Mouse (Mus musculus) cerebellum, adult 9-10 months (tissue): ENCODE results near the gene Csn1s1.
A peak's percentile ranks its signal among the peaks of the same experiment; 100 is the strongest.

ENCODE experiments used
- DNase-seq: peaks from one replicate; pipeline ENCODE4 v3.0.0; 2022

The Csn1s1 gene

GRCm38 (mm10) chr5:87665908-87666307 is at the start of gene Csn1s1:
Gene Csn1s1 (plus strand): TSS chr5:87666208.
- no peak for DNase-seq

DNA sequence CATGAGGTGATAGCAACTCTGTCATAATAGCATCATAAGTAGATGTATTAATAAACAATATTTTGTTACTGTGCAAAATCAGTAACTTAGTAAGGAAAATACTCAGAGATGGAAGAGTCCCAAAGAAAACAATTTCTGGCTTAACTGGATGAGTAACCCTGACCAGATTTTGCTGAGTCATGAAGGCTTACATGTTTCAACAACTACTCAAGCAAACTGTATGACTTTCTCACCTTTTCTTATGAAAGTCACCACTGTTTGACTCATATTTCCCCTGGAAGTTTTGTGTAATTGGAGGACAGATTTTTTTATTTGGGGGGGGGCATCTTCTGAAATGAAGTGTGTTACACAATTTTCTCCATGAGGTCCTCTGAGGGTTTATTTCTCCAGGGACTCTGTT is 43.3 kb upstream of the Csn1s1 start:
- no peak for DNase-seq

- DNase-seq: peak; percentile 2
These were observed 23.2 kb upstream of the Csn1s1 start for GRCm38 (mm10) chr5:87642787-87643186.

DNA sequence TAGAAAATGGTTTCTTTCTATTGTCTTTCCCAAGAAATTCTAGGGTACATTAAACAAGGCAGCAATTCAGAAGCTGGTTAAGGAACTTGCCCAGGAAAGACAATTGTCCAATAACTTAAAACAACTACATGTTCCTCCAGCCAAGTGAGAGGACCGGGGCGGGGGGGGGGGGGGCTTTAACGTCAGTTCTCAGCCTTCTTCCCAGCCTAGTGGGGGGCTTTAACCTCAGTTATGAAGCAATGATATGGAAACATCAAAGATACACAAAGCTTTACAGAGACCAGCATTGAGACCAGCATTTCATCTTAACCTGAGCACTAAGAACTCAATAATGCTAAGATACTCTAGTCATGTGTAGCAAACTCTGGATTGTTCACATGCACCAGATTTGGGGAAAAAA is 33.5 kb downstream of the Csn1s1 start, which contains the start of gene Csn2:
Gene Csn2, minus strand, starts transcription at position 101 of the 400 bp plus-strand sequence.
- no peak for DNase-seq

DNA sequence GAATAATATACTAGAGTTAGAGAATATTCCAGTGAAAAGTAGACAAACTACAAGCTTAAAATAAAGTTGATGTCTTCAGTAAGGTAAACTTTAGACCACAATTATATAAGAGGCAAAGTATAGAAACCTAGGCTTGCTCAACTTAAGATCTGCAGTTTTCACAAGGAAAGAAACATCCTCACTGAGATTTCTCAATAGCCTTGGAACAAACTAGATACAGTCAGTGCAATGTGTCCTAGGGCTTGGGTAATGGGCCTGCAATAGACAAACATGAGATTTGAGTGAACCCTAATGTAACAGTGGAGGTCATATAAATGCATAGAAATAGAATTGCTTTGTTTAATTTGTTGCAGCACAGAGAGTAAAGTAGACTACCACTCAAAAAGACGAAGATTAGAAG is 39.9 kb downstream of the Csn1s1 start:
- no peak for DNase-seq
